Mouse (Mus musculus) small intestine, adult 2 months (tissue): ENCODE measurements around the gene Txn2.

Experiments used
- CTCF ChIP-seq: fragments of 200-500 bp; IDR thresholded peaks from 2 replicates; pipeline ENCODE4 v1.5.1; 2012; ENCODE audit warnings: low read depth, mild to moderate bottlenecking, control low read depth, inconsistent platforms, low read length, moderate library complexity, mixed read lengths; ENCODE audit not compliant: insufficient replicate concordance, insufficient read length; ENCODE audit errors: extremely low read depth
- POLR2A ChIP-seq: fragments of 200-500 bp; IDR thresholded peaks from 2 replicates; pipeline ENCODE4 v1.6.1; 2012; ENCODE audit warnings: low read depth, mild to moderate bottlenecking, control low read depth, inconsistent platforms, low read length, moderate library complexity

- TF ChIP-seq CTCF, result no peak
- no peak for TF ChIP-seq POLR2A
Observed at GRCm38 (mm10) chr15:77923267-77924035, 5.4 kb downstream of the Txn2 start.
